Mouse (Mus musculus) retina, postnatal 1 day (tissue): ENCODE measurements around the gene Rapgef1.
"Not testable (repeated sequence)": the region's sequence is repeated elsewhere in the genome, so short reads cannot be mapped to it uniquely, and the experiment has no call there.

Experiments used
- DNase-seq: peaks from one replicate; pipeline ENCODE4 v3.0.0-alpha.2; 2012

Gene Rapgef1

GRCm38 (mm10) chr2:29624091-29624608 is 4.6 kb downstream of the Rapgef1 start:
- DNase-seq, result no peak

GRCm38 (mm10) chr2:29624739-29625138 is 5.2 kb downstream of the Rapgef1 start:
- DNase-seq, result no peak

GRCm38 (mm10) chr2:29625573-29626200 is 6.2 kb downstream of the Rapgef1 start:
- DNase-seq, result no peak

DNA sequence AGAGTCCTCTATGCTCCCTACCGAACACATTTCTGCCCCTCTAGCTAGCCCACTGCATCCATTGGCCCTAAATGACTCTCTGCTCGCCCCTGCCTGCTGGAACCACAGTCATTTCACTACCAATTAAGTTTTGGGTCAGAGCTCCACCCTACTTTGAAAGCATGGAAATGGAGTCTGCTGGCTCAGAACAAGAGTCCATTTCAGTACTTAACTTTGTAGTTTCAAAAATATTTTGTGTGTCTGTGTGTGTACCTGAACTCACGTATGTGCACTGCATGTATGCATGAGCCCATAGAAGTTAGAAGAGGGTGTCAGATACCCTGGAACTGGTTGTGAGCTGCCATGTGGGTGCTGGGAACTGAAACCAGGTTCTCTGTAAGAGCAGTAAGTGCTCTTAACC is 7.8 kb downstream of the Rapgef1 start:
- no peak for DNase-seq

DNA sequence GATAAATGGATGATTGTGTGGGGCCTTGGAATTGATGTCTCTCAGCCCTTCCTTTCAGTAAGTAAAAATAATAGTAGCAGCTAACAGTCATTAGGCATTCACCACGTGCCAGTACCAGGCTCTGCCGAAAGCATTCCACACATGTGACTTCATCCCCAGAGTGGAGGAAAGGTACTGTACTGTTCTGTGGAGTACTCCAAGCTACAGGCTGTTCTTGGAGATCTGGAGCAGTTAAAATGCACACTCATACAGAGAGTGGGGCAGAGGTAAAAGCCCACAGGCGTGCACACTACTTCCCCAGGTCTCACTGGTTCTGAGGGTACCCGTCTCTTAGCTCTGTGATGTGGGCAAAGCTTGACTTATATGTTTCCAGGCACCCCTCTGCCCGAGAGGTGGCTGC is 8.7 kb downstream of the Rapgef1 start:
- no peak for DNase-seq

- no peak for DNase-seq
Measured at GRCm38 (mm10) chr2:29628763-29629181, 9.3 kb downstream of the Rapgef1 start.

DNA sequence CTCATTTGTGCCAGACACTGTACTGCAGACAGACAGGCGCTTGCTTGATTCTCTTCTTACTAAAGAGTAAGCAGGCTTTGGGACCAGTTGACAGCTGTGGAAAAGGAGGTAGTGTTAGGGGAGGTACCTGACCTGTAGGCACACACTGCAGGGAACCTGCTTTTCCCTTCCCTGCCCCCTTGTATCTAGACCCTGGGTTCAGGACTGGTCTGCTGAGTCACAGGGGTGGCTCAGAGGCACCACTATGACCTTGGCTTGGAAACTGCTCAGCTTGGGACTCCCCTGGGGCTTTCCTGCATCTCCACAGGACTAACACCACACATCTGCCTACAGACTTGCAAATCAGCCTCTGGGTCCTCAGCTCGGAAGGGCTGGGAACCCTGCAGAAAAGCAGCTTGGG is 9.8 kb downstream of the Rapgef1 start:
- no peak for DNase-seq

GRCm38 (mm10) chr2:29630141-29630771 is 10.7 kb downstream of the Rapgef1 start:
- DNase-seq, result no peak

- DNase-seq, result no peak
Measured at GRCm38 (mm10) chr2:29631020-29631419, 11.5 kb downstream of the Rapgef1 start.

DNA sequence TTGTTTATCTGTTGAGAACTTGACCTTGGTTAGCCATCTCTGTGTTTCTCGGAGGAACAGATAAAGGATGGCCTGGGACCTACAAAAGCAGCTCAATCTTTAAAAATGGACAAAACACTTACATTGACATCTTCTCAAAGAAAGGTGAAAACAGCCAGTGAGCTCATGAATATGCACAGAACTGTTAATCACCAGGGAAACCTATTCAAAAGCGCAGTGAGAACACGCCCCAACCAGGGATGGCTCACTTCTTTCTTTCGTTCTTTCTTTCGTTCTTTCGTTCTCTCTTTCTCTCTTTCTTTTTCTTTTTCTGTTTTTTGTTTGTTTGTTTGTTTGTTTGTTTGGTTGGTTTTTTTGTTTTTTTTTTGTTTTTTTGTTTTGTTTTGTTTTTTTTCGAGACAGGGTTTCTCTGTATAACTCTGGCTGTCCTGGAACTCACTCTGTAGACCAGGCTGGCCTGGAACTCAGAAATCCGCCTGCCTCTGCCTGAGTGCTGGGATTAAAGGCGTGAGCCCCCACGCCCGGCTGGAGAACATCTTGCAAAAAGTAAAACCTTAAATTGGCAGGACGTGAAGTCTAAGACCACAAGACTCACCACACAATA is 12.1 kb downstream of the Rapgef1 start:
- DNase-seq, result not testable (repeated sequence)

DNA sequence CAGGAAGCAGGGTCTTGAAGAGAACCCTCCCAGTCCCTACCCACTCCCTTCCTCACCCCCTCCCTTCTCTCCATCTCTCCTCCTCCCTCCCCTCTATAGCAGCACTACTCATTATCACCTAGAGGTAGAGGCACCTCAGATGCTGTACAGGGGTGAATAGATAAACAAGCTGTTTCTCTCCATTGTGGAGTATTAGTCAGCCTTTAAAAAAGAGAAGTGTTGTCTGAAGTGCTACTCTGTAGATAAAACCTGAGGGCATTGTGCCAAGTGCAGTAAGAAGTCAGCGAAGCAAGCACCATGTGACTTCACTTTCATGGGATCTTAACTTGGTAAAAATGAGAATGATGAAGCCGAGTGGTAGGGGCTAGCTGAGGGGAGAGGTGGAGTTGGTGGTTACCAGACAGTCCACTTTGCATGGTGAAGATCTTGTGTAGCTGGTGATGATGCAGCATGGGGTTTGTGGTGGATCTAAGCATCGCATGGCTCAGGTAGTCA is 12.7 kb downstream of the Rapgef1 start:
- no peak for DNase-seq

DNA sequence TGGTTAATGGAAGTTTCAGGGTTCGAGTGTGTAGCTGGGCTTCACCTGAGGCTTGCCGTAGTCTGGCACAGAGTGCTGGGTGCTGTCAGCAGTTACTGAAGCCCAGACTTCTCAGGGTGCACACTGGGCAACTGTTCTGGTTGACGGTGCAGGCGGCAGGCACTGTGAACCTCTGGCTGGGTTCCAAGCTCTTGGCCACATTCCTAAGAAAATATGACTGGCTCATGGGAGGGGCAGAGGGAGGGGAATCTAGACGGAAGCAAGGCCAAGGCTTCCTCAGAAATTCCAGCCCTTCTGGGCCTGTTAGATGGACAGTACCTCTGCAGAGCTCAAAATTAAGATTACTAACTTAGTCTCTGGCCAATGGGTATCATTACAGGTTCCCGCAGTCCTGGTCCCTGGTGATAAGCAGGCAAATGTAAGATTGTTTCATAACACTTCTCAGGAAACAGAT is 13.6 kb downstream of the Rapgef1 start:
- peak; percentile 58 for DNase-seq

DNA sequence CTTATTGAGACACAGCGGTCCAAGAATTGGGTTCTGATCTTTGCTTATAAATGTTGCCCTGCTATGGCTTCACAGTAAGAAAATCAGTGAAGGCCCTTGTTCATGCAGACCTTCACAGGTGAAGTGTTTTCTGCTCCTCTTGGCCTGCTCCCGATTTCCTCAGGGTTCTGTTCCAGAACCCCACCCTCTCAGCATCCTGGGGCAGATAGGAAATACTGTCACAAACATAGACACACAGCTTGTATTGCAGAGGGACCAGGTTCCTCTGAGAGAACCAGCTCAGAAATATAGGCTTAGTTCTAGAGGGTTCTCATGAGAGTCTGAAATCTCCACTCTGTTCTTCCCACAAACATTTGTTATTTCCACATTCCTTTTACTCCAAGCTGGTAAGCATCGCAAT is 14.3 kb downstream of the Rapgef1 start:
- no peak for DNase-seq

GRCm38 (mm10) chr2:29634541-29634940 is 15.0 kb downstream of the Rapgef1 start:
- DNase-seq, result no peak

- DNase-seq, result no peak
Measured at GRCm38 (mm10) chr2:29635966-29636507, 16.5 kb downstream of the Rapgef1 start.

- DNase-seq, result no peak
Measured at GRCm38 (mm10) chr2:29637528-29637927, 18.0 kb downstream of the Rapgef1 start.

GRCm38 (mm10) chr2:29639377-29639776 is 19.9 kb downstream of the Rapgef1 start:
- DNase-seq, result no peak

- no peak for DNase-seq
Measured at GRCm38 (mm10) chr2:29639953-29640743, 20.6 kb downstream of the Rapgef1 start.

DNA sequence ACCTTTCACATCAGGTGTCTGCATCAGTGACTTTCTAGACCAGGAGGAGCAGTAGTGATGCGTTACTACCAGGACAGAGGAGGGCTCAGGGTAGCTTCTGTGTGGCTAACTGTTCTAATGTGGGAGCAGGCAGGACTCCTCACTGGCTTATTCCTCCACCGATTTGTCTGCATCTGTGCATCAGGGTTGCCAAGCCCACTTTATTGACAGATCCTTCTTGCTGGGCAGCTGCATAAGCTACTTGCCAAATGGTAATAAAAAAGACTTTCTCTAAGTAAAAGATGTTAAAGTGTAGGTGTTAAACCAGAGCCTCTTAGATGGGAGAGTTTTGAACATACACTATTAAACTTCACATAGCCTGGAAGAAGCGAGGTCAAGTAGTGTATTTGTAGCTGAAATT is 22.2 kb downstream of the Rapgef1 start:
- no peak for DNase-seq

GRCm38 (mm10) chr2:29643418-29643817 is 23.9 kb downstream of the Rapgef1 start:
- no peak for DNase-seq

DNA sequence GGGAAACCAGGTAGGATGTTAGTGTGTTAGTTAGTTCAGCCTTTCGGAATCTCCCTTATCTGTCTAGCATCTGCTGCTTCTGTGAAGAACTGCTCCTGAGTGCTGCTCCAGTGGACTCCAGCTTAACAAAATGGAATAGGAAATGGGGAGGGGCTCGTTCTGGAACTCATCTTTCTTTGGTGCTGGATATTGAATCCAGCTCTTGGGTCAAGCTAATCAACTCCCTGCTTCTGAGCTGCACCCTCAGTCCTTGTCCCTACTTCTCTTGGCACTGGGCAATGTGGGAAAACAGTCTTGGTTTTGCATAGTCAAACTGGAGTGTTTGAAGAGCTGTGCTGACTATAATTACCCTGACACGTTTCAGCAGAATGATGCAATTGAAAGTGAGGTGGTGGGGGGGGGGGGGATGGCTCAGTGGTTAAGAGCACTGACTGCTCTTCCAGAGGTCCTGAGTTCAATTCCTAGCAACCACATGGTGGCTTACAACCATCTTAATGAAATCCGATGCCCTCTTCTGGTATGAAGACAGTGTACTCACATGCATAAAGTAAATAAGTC is 25.6 kb downstream of the Rapgef1 start:
- no peak for DNase-seq

GRCm38 (mm10) chr2:29646613-29647012 is 27.1 kb downstream of the Rapgef1 start:
- peak; percentile 21 for DNase-seq
